Mouse (Mus musculus) lung, postnatal 4 days (tissue): ENCODE results near the gene Slc39a5.
A peak's percentile ranks its signal among the peaks of the same experiment; 100 is the strongest.

Source experiments
- DNase-seq, 2 experiments: peaks; one replicate each; pipeline ENCODE4 v3.0.0; 2021

The Slc39a5 gene

GRCm38 (mm10) chr10:128374393-128374792 is 26.6 kb downstream of the Slc39a5 start:
- no peak for DNase-seq

GRCm38 (mm10) chr10:128372989-128373748 is 27.9 kb downstream of the Slc39a5 start:
- peak in 1 of 2 experiments; percentile 39 for DNase-seq

GRCm38 (mm10) chr10:128372142-128372541 is 28.9 kb downstream of the Slc39a5 start:
- no peak for DNase-seq

- DNase-seq: no peak
Observed at GRCm38 (mm10) chr10:128370601-128371000, 30.4 kb downstream of the Slc39a5 start.

GRCm38 (mm10) chr10:128370021-128370420 is 31.0 kb downstream of the Slc39a5 start:
- DNase-seq: no peak

- DNase-seq: no peak
Observed at GRCm38 (mm10) chr10:128369599-128369998, 31.4 kb downstream of the Slc39a5 start.

GRCm38 (mm10) chr10:128369218-128369543 is 31.8 kb downstream of the Slc39a5 start:
- no peak for DNase-seq

- peak; percentile 94 to 97 for DNase-seq
Observed at GRCm38 (mm10) chr10:128368402-128369217, 32.4 kb downstream of the Slc39a5 start, which contains the start of gene Coq10a. Gene Coq10a, minus strand, starts transcription at chr10:128368997.

- no peak for DNase-seq
Observed at GRCm38 (mm10) chr10:128367899-128368401, 33.1 kb downstream of the Slc39a5 start.

- no peak for DNase-seq
Observed at GRCm38 (mm10) chr10:128362568-128362967, 38.5 kb downstream of the Slc39a5 start.

- no peak for DNase-seq
Observed at GRCm38 (mm10) chr10:128361836-128362235, 39.2 kb downstream of the Slc39a5 start.

GRCm38 (mm10) chr10:128359226-128359625 is 41.8 kb downstream of the Slc39a5 start:
- DNase-seq: no peak

- DNase-seq: peak in 1 of 2 experiments; percentile 63
Observed at GRCm38 (mm10) chr10:128358796-128359195, 42.2 kb downstream of the Slc39a5 start.

- DNase-seq: no peak
Observed at GRCm38 (mm10) chr10:128347541-128347940, 53.5 kb downstream of the Slc39a5 start.
